Mouse (Mus musculus) embryonic fibroblast, embryonic 13.5 days (primary cell): ENCODE data around the gene Ogfr.

ENCODE experiments used
- CTCF ChIP-seq: IDR thresholded peaks from 2 replicates; pipeline ENCODE4 v1.5.1; 2011; ENCODE audit warnings: mild to moderate bottlenecking, control low read depth, low read length, moderate library complexity, borderline replicate concordance; ENCODE audit not compliant: insufficient read depth
- POLR2A ChIP-seq: IDR thresholded peaks from 2 replicates; pipeline ENCODE4 v1.6.1; 2011; ENCODE audit warnings: low read depth, mild to moderate bottlenecking, control low read depth, low read length, moderate library complexity

GRCm38 (mm10) chr2:180610283-180610682 lies 21.2 kb downstream of the Ogfr start:
- no peak for TF ChIP-seq POLR2A
- no peak for TF ChIP-seq CTCF
